Mouse (Mus musculus): ENCODE data around the gene Gm13271.
"Not testable (repeated sequence)": the region's sequence is repeated elsewhere in the genome, so short reads cannot be mapped to it uniquely, and the experiment has no call there.

Gm13271 gene

GRCm38 (mm10) chr4:88760431-88760830, 5.8 kb downstream of the Gm13271 start:
- peak; percentile 44 to 63 for DNase-seq (ENCODE audit: low spot score in 2 of 2)

GRCm38 (mm10) chr4:88761776-88762175, 7.1 kb downstream of the Gm13271 start:
- peak; percentile 72 to 73 for DNase-seq (ENCODE audit: low spot score in 2 of 2)

GRCm38 (mm10) chr4:88762341-88762740, 7.7 kb downstream of the Gm13271 start:
- not testable (repeated sequence) for DNase-seq (ENCODE audit: low spot score in 2 of 2)

- peak; percentile 12 to 27 for DNase-seq (ENCODE audit: low spot score in 2 of 2)
Measured at GRCm38 (mm10) chr4:88763384-88764018, 8.8 kb downstream of the Gm13271 start.

- not testable (repeated sequence) for DNase-seq (ENCODE audit: low spot score in 2 of 2)
Measured at GRCm38 (mm10) chr4:88773534-88773933, 18.9 kb downstream of the Gm13271 start, which contains the start of gene Gm13290. TSS of gene Gm13290 (plus strand) at chr4:88773834.

- DNase-seq (ENCODE audit: low spot score in 2 of 2), result not testable (repeated sequence)
Measured at GRCm38 (mm10) chr4:88776622-88777021, 22.0 kb downstream of the Gm13271 start, which contains the start of gene Gm13289. TSS of gene Gm13289 (plus strand) at chr4:88776922.

- not testable (repeated sequence) for DNase-seq (ENCODE audit: low spot score in 2 of 2)
Measured at GRCm38 (mm10) chr4:88779550-88779949, 24.9 kb downstream of the Gm13271 start, which contains the start of gene Gm13272. TSS of gene Gm13272 (plus strand) at chr4:88779850.

- not testable (repeated sequence) for DNase-seq (ENCODE audit: low spot score in 2 of 2)
Measured at GRCm38 (mm10) chr4:88780320-88780719, 25.7 kb downstream of the Gm13271 start.

GRCm38 (mm10) chr4:88781831-88782230, 27.2 kb downstream of the Gm13271 start, which contains the start of gene Ifnz:
TSS of gene Ifnz (plus strand) at chr4:88782131.
- not testable (repeated sequence) for DNase-seq (ENCODE audit: low spot score in 2 of 2)

- DNase-seq (ENCODE audit: low spot score in 2 of 2), result not testable (repeated sequence)
Measured at GRCm38 (mm10) chr4:88782335-88782734, 27.7 kb downstream of the Gm13271 start.

GRCm38 (mm10) chr4:88785409-88785808, 30.7 kb downstream of the Gm13271 start, which contains the start of gene Gm13276:
TSS of gene Gm13276 (plus strand) at chr4:88785709.
- DNase-seq (ENCODE audit: low spot score in 2 of 2), result not testable (repeated sequence)

GRCm38 (mm10) chr4:88788402-88788801, 33.7 kb downstream of the Gm13271 start, which contains the start of gene Gm13277:
TSS of gene Gm13277 (plus strand) at chr4:88788632.
- peak; percentile 17 to 69 for DNase-seq (ENCODE audit: low spot score in 2 of 2)

- not testable (repeated sequence) for DNase-seq (ENCODE audit: low spot score in 2 of 2)
Measured at GRCm38 (mm10) chr4:88791250-88791649, 36.6 kb downstream of the Gm13271 start, which contains the start of gene Gm13278. TSS of gene Gm13278 (plus strand) at chr4:88791550.

GRCm38 (mm10) chr4:88793936-88794675, 39.4 kb downstream of the Gm13271 start, which contains the start of gene Gm13275:
TSS of gene Gm13275 (plus strand) at chr4:88794487.
- DNase-seq (ENCODE audit: low spot score in 2 of 2), result peak; percentile 47 to 79

GRCm38 (mm10) chr4:88797097-88797496, 42.4 kb downstream of the Gm13271 start, which contains the start of gene Gm13279:
TSS of gene Gm13279 (plus strand) at chr4:88797397.
- not testable (repeated sequence) for DNase-seq (ENCODE audit: low spot score in 2 of 2)

- DNase-seq (ENCODE audit: low spot score in 2 of 2), result not testable (repeated sequence)
Measured at GRCm38 (mm10) chr4:88799365-88799764, 44.7 kb downstream of the Gm13271 start, which contains the start of gene Gm13285. TSS of gene Gm13285 (plus strand) at chr4:88799665.

GRCm38 (mm10) chr4:88802954-88803353, 48.3 kb downstream of the Gm13271 start, which contains the start of gene Gm13287:
TSS of gene Gm13287 (plus strand) at chr4:88803254.
- DNase-seq (ENCODE audit: low spot score in 2 of 2), result not testable (repeated sequence)
